Mouse (Mus musculus) T-helper 2 cell (primary cell): ENCODE measurements at regions not wholly inside any gene's neighbourhood (a gene's known extent, or its start where the extent isn't known, plus 50 kb on each side); places are given as distances from the start of the nearest gene placed in this dataset.

Experiments used
- in situ Hi-C: fragments of 300-600 bp; cut with MboI, MseI; formaldehyde crosslinking; loops from one replicate; pipeline ENCODE4 v1.15.1; 2025; ENCODE audit warnings: high pct_unique_total_duplicates

DNA sequence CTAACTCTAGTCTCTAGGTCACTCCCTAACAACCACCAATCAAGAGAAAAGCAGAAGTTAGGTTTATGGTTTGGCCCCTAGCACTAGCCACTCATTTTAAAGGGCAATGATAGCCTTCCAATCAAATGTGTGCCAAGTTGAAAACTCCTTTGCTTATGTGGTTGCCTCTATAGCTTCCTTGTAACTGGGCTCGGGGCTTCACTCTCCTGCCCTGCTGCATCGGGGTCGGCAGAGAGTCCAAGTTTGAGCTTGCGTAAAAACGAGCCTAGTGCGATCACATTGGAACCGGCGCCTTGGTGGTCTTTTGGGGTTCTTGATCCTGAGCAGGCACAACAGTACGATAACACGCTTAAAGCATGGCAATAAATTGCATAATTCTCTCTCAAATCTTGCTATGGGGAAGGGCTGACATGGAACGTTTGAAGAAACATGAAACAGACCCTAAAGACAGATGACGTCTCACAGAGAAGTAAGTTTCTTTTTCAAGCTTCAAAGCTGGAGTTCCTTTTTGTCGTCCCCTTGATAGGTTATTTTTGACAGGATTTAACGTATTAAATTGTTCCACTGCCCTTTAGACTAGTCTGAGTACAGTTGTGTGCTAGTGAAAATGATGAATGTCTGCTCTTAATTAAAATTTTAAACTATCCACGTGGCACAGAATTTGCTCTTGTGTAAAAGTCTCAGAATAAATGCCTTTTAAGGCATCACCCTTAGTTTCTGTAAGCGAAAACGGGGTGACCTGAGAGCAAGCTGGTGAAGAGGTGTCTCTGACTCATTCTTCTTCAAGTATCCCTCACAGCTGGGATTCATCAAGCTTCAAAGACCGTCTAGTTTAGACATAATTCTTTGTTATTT is 52.0 kb downstream of the 4930426L09Rik start:
- in situ Hi-C loops: no loop called here

- in situ Hi-C loops: no loop called here
Measured at GRCm38 (mm10) chr2:19055500-19055899, 57.4 kb downstream of the 4930426L09Rik start.

DNA sequence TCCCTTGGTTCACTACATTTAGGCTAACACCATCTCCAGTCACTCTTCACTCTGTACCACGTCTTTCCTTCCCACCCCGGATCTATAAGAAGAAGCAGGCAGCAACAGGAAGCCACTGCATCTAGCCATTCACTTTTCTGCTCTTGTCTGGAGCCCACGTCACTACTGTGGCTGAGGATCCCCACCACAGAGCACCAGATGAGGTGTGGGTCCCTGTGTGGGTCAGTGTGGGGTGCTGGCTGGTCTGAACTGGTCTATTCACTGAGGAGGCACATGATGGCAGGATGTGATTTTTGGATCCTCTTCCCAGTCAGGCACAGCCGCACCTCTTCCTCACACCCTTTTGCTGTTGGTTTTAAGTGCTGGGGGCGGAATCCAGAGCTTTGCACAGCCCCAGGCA is 59.7 kb downstream of the 4930426L09Rik start:
- in situ Hi-C loops: no loop called here

DNA sequence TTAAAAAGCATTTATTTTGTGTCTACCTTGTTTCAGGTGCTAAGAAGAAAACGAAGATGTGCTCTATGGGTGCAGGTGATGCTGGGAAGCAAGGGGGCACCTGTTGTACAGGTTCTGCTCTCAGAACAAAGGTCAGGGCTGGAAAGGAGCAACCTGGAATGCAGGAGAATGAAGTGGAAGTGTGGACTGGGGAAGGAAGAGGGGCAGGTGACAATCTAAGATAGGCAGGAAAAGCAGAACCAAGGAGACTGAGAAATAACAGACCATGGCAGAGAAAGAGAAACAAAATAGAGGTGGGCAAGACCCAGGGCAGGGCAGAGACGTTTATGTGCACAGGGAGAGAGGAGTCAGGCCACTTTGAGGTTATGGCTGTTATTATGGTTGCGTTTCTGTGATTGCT is 60.6 kb downstream of the 4930426L09Rik start:
- in situ Hi-C loops: no loop called here

GRCm38 (mm10) chr2:19059246-19059645 is 61.1 kb downstream of the 4930426L09Rik start:
- in situ Hi-C loops: no loop called here

DNA sequence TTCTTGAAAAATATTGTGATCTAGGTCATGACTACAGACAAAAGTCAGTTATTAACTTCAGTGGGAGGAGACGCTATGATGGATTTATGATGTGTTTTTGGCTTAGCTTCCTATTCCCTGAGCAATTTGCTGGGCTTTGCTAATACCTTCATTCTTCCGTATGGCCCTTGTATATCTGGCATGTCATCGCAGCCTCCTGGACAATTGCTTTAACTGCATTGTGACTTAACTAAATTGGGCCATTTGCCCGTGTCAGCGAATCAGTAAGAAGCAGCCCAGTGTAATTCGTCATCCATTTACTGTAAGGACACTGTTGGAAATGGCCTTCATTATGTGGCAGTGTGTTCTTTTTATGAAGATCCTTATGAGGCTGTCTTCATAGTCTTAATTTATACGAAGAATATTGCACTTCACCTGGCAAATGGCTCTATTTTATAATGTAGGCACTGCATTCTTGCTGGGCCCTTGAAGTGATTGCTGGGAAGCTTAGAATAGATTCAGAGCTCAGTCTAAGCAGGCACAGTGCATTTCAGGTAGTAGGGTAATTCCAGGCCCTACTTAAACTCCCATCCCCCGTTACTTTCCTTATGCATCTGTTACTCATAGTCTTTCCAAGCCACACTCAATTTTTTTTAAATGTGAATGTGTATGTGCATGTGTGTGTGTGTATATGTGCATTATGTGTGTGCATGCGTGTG is 62.2 kb downstream of the 4930426L09Rik start:
- in situ Hi-C loops: no loop called here

DNA sequence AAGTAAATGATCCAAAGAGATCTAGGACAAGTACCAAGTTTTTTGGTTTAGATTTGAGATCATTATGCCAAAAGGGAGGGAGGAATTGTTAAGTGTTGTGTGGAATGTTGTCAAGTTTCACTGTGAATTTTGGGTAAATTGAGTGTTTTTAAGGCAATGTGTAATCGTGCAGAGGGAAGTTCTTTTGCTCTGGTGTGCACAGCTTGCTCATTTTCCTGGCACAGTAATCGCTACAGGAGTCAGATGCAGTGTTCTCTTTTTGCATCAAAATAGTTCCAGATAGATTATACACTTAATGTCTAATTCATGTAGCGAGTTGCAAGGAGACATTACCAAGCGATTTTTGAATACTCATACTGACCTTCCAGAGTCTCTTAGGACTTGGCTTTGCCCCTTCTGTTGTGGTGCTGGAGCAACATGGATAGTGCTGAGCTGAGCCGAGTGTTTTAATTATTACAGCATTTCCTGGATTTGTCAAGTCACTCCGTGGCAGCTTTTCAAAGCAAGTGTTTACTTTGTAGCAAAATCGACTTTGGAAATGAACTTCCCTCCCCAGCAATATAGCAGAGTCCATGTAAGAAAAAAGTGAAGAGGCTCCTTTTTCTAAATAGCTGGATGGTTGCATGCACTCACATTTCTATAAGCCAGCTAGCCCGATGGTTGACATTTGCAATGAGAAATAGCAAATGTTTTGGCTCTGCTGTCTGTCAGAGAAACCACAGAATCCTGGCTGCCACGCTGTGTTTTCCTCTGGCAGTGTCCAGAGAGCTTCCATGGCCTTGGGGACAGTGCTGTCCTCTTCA is 66.6 kb downstream of the 4930426L09Rik start:
- in situ Hi-C loops: no loop called here

DNA sequence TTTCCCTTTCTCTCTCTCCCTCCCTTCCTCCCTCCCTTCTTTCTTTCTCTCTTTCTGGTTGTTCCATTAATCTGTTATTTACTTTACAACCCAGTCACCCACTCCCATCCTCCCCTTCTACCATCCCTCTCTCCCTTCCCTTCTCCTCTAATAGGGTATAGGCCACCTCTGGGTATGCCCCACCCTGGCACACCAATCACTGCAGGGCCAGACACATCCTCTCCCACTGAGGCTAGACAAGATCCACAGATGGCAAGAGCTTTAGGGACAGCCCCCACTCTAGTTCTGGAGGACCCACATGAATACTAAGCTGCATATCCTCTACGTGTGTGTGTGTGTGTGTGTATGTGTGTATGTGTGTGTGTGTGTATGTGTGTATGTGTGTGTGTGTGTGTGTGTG is 67.4 kb downstream of the 4930426L09Rik start:
- in situ Hi-C loops: no loop called here

DNA sequence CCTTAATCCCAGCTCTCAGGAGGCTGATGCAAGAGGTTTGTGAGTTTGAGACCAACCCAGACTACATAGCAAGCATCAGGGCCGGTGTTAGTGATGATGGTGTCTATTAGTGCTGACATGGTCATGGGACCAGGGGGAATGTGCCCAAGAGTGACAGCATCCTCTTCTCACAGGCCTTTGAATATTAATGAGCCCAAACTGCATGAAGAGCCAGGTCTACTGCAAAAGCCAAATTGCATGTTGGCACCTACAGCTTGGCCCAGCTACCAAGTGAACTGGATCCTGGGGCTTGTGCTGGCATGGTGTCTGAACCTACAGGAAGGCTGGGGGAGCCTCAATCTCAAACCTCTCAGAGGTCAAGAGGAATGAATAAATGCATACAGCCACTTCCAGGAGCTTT is 70.0 kb downstream of the 4930426L09Rik start:
- in situ Hi-C loops: no loop called here

DNA sequence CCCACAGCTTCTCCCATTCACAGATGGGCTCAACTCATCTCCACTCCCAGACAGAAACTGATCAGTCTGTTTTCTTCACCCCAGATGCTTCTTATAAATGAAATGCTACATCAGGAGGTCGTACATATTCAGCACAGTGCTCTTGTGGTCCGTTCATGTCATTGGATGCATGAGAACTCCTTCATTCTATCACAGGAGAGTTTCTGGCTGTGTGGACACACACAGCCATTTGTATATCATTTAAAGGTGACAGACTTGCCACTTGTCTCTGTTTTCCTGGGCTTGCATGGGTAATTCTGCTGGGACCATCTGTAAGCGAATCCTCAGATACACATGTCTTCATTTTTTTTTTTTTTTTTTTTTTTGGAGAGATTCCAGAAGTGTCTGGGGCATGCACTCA is 85.7 kb downstream of the 4930426L09Rik start:
- in situ Hi-C loops: no loop called here

DNA sequence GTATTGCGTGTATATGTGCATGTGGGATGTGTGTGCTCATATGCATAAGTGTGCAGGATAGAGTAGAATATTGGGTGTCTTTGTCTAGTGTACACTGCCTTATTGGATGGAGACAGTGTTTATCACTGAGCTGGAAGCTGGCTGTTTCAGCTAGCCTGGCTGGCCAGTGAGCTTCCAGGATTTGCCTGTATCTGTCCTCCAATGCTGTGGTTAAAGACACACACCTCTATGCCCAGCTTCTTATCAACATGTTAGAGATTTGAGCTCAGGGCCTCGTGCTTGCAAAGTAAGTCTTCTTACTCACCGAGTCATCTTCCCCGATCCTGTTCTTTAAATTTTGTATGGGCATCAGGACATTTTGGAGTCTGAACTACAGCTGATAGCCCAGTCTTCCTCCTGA is 87.0 kb downstream of the 4930426L09Rik start:
- in situ Hi-C loops: no loop called here

GRCm38 (mm10) chr2:19086167-19086566 is 88.0 kb downstream of the 4930426L09Rik start:
- in situ Hi-C loops: no loop called here

- in situ Hi-C loops: no loop called here
Measured at GRCm38 (mm10) chr2:19086621-19087020, 88.5 kb downstream of the 4930426L09Rik start.

- in situ Hi-C loops: no loop called here
Measured at GRCm38 (mm10) chr2:19099384-19099783, 99.7 kb upstream of the Armc3 start.

DNA sequence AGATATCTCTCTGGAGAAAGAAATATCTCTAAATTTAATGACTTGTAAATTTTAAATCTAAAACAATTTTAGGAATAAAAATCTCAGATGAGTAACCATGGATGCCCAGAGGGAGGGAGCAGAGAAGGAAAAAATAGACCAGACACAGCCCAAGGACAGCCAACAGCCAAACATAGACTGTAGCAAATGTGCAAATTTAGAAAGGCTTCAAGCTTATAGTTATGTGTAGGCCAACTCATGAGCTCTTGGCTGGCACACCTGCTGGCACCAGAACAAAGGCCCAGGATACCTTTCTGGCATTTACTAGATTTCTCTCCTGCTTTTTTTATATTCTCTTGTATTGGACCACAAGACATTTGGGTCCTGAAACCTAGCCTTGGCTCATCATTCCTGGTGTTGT is 90.3 kb upstream of the Armc3 start:
- in situ Hi-C loops: no loop called here

GRCm38 (mm10) chr2:19119871-19120270 is 79.2 kb upstream of the Armc3 start:
- in situ Hi-C loops: loop anchor here (10.0 kb wide), 1 partner anchor 685 kb away; no protein-coding TSS in a partner anchor

DNA sequence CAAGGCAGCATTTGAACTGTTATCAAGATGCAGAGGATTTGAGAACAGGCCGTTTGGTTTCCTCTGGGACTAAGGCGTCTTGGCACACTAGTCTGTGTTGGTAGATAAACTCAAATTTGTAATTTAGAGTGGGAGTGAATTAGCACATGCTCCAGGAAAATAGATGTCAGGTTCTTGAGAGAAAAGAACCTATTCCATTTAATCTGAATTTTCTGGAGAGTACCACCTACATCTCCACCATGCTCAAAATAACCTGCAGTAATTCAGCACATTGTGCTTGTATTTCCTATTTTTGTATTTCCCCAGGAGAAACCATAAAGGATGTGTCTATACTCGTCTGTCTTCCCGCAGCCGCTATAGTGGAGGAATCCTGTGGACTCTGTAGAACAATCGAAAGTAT is 66.2 kb upstream of the Armc3 start:
- in situ Hi-C loops: no loop called here

GRCm38 (mm10) chr2:19142586-19142985 is 56.5 kb upstream of the Armc3 start:
- in situ Hi-C loops: no loop called here

DNA sequence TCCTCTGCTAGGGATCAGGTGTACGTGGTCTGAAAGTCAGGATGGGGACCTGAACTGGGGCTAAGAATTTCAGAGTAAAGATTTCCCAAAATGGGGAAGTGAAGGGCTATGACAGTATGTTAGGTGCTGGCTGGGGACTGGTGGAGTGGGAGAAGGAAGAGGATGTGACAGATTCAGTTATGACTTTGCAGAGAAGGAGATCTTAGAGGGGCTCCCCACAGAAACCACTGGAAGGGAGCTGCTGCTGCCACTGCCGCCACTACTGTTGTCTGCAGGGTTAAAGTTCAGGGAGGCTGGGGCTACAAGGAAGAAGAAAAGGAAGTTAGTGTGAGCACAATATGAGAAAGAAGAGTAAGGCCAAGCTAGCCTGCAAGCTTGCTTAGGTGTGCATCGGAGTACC is 53.7 kb upstream of the Armc3 start:
- in situ Hi-C loops: no loop called here

DNA sequence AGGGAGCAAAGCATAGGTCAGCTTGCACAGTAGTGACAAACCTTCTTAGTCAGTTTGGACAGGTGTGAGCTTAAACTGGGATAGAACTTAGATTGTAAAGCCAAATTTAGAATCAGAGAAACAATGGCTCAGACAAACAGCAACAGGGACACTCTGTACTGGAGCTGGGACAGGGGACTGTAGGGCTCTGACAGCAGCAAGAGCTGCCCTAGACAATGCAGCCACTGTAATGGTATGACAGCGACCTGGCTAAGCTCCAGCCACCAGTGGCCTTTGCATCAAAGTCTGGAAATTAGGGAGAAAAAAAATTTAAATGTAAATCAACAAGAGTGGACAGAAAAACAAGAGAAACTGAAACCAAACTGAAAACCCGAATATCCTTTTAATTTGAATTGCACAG is 53.2 kb upstream of the Armc3 start:
- in situ Hi-C loops: no loop called here

DNA sequence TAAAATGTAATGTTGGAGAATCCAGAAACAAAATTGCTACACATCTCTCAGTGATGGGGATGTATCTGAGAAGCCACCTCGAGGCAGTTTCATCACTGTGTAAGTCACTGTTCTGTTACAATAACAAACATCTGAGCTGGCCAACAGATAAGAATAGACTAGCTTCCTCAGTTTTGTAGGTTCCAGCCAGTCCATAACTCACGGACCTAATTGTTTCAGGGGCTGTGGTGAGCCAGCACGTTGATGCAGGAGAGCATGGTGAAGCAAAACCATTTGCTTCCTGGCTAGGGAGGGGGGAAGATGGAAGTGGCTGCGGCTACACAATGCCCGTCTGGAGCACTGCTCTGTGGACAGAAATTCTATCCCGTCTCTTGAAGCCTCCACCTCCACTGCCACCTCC is 52.8 kb upstream of the Armc3 start:
- in situ Hi-C loops: no loop called here

- in situ Hi-C loops: no loop called here
Measured at GRCm38 (mm10) chr2:19148812-19149211, 50.3 kb upstream of the Armc3 start.
